Mouse (Mus musculus) adrenal gland, adult 8-10 months (tissue): ENCODE results near the gene Msln. TPM values are rescaled to one million over a fixed set of nuclear protein-coding genes. Genes with fewer than 3 reads are reported as not detected.
"Not testable (repeated sequence)": the region's sequence is repeated elsewhere in the genome, so short reads cannot be mapped to it uniquely, and the experiment has no call there.

Experiments used
- DNase-seq: peaks from one replicate; pipeline ENCODE4 v3.0.0; 2022
- total RNA-seq, 4 experiments: library from RNA; stranded (reverse); gene quantifications; 2 replicates each; pipeline ENCODE4 v1.2.4; 2022

Gene Msln
- total RNA-seq, 4 experiments from 2014 or later: 4.8 to 7.1 (median 6.0) TPM

- DNase-seq: no peak
Observed at GRCm38 (mm10) chr17:25769331-25769730, 15.2 kb upstream of the Msln start.

DNA sequence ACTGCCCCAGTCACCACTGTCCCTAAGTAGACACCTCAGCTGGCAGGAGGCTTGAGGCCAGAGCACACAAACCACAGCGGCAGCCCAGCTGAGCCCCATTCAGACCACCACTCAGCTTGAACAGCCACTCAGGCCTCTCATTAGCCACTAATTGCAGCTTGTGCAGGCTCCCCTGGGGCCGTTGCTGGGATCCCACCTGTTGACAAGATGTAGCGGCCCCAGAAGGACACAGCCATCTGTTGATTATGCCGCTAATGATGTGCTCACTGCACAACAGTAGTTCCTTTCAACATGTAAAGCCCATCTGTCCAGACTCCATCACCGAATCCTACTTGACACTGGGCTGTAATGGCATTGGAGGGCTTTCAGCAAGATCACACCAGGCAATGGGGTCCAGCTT lies 11.7 kb upstream of the Msln start:
- no peak for DNase-seq

GRCm38 (mm10) chr17:25762591-25762990 lies 8.4 kb upstream of the Msln start:
- no peak for DNase-seq

GRCm38 (mm10) chr17:25761561-25761970 lies 7.4 kb upstream of the Msln start:
- no peak for DNase-seq

GRCm38 (mm10) chr17:25760148-25760547 lies 6.0 kb upstream of the Msln start:
- no peak for DNase-seq

DNA sequence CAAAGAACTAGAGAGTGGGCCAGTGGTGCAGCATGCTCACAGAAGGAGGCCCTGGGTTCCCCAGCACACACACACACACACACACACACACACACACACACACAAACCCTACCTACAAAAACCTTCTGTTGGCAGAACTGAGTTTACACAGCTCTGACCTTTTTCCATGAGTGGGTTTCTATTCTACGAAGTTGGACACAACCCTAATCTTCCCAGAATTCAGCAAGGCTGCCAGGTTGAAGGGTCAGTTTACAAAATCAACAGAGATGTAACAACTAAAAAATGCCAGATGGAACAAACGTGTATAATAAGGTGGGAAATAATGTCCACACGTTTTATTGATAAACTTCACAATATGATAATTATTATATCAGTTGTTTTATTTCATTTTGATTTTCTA lies 3.5 kb upstream of the Msln start:
- no peak for DNase-seq

DNA sequence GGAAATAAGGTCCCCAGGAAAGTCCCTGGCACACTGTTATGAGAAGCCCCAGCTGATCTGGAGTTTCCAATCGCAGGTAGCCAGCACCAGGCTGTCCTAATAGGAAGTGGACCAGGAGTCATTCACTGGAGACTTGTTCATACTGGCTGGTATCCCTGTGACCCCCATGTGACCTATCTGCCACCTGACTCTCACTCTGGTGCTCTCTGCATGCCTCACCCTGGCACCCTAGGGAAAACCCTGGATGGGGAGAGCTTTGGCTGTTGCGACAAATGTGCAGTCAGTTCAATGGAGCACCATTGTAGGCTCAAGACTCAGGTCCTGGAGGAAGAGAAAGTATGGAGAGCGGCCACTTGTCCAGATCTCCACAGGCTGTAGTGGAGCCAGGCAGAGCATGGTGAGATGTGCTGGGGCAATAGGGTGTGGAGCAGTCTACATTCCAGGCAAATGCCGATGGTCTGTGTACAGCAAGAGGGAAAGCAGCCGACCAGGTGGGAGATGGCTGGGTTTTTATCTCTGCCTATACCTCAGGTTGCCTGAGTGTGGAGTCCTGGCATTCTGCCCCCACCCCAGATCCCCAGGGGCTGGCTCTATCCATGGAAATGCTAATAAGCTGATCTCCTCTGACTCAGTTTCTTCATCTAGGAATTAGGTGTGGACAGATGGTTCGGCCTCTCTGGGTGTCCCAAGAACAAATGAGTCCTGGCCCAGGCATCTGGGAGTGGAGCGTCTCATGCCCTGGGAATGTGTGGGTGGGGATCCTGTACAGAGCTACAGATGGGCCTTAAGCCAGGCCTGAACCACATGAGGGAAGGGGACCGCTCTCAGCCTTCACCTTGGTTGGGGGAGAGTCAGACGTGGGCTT lies 2.4 kb upstream of the Msln start:
- DNase-seq: no peak

DNA sequence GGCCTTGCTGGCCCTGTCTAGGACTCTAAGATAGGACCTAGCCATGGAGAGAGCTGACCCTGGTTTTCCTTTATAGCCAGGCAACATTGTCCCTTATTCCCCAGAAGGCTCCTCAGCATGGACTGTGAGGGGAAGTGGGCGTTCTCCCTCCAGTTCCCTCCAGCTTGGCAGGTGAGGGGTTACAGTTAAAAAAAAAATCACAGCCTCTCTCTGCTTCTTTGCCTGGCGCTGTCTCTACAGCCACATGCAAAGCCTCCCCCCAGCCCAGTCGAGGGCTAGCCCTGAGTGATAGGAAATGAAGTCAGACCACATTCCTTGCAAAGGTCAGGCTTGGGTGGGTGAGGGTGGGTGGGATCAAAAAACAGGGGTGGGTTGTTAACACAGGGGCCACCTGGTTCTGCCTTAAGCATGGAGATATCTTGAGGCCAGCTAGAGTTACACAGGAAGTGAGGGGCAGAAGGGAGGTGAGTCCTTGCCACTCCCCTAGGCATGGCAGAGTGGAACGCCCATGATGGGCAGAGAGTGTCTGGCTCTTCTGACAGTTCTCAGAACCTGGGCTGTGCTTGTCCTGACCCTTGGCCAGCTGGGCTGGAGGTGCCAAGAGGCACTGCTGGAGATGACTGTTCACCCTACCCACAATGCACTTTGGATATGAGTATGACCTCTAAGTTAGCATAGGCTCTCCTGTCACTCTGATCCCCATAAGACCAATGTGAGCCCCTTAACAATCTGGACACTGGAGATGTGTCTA lies 1.6 kb upstream of the Msln start:
- no peak for DNase-seq

GRCm38 (mm10) chr17:25755086-25755485 lies 908 bp upstream of the Msln start:
- no peak for DNase-seq

DNA sequence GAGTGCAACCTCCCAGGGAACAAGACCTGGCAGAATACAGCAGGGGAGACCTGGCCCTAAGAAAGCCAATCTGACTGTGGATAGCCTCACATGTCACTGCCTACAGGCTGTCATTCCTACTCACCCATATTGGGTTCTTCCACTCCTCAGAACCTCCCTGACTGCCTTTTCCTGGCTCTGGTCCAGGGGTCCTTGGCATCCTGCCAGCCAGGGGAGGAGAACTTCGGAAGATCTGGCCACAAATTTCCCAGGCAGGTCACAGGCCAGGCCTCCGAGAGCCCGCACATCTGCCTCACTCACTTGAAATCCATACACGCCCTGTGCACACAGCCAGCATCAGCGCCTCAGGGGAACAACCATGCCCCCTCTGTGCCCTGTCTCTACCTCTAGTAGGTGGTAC lies 2.7 kb downstream of the Msln start:
- DNase-seq: peak; percentile 53

GRCm38 (mm10) chr17:25749314-25749713 lies 4.9 kb downstream of the Msln start:
- DNase-seq: no peak

DNA sequence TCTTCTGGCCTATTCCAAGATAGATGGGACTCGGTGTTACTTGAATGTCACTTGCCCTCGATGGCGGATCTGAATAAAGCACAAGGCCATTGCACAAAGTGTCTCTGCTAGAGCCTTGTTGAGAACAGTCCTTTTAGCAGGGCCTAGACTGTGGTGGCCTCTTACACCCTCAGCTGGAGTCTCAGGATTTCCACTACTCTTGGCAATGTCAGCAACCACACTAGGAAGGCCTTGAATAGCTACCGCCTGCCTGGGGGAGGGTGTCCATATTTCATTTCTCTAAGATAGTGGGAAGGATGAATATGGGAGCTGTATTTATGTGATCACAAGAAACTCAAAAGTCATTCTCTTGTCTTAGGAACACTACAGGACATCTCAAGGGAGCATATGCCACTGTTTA lies 5.9 kb downstream of the Msln start:
- peak; percentile 39 for DNase-seq

- peak; percentile 47 for DNase-seq
Observed at GRCm38 (mm10) chr17:25744311-25744710, 9.9 kb downstream of the Msln start.

DNA sequence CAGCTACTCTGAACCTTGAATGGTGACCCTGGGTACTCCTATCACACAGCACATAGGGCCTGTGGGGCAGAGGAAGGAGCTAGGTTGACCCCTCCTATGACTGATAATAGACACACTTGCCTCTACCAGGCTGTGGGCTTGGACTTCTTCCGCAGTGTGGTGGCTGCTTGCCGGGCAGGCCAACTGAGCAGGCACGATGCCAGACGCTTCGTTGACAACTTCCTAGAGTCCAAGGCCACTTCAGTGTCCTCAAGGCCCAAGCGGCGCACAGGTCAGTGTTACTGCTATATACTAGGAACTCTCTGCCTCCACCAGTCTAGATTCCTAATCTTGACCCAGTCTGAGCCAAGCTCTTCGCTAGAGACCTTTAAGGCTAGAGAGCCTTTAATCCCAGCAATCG lies 10.3 kb downstream of the Msln start:
- peak; percentile 75 for DNase-seq

- not testable (repeated sequence) for DNase-seq
Observed at GRCm38 (mm10) chr17:25741471-25741870, 12.7 kb downstream of the Msln start.

DNA sequence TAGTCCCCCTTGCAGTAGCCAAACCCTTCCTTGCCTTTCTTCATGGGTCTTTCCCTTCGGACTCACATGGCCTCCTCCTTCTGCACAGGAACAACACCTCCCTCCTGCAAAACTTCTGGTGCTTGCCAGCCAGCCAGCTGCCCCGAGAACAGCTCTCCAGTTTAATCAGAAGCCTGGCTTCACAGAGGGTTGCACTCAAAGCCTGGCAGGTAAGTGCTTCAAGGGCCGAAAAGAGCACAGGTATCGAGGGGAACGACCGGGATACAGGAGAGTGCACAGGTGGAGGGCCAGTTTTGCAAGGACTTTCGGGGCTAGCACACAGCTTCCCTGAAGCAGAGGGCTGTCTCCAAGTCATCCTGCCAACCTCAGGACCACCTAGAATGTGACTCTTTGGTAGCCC lies 15.3 kb downstream of the Msln start:
- no peak for DNase-seq

DNA sequence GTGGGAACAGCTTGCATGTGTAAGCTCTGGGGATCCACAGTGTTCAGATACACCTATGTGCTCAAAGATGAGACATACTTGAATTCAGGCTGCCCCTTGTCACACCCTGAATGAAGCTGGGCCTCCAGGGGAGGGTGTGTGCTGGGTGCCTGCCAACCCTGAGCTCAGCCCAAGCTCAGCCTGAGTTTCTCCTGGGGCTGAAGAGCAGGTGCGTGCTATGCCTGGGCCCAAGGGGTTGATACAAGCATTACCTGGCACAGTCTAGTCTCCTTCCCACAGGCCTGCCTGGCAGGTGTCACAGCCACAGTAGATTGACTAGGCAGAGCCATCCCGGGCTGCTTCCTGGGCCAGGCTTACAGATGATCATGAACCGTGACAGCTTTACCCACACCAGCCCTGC lies 18.4 kb downstream of the Msln start, which contains the start of gene Mslnl:
TSS of gene Mslnl (plus strand) at position 298 of the 400 bp plus-strand sequence.
- DNase-seq: no peak

GRCm38 (mm10) chr17:25735246-25735645 lies 18.9 kb downstream of the Msln start:
- DNase-seq: peak; percentile 30

- peak; percentile 73 for DNase-seq
Observed at GRCm38 (mm10) chr17:25732082-25732481, 22.1 kb downstream of the Msln start.

DNA sequence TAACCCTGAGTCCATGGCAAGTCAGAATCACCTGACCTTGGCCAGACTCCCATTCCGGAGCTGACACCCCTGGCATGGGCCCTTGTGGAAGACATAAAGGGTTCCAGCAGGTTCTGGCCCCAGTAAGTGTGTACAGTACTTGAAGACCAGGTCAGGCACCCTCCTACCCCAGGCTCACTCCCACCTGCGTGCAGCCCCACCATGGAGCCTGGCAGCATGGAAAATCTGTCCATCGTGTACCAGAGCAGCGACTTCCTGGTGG lies 26.2 kb downstream of the Msln start:
- no peak for DNase-seq

DNA sequence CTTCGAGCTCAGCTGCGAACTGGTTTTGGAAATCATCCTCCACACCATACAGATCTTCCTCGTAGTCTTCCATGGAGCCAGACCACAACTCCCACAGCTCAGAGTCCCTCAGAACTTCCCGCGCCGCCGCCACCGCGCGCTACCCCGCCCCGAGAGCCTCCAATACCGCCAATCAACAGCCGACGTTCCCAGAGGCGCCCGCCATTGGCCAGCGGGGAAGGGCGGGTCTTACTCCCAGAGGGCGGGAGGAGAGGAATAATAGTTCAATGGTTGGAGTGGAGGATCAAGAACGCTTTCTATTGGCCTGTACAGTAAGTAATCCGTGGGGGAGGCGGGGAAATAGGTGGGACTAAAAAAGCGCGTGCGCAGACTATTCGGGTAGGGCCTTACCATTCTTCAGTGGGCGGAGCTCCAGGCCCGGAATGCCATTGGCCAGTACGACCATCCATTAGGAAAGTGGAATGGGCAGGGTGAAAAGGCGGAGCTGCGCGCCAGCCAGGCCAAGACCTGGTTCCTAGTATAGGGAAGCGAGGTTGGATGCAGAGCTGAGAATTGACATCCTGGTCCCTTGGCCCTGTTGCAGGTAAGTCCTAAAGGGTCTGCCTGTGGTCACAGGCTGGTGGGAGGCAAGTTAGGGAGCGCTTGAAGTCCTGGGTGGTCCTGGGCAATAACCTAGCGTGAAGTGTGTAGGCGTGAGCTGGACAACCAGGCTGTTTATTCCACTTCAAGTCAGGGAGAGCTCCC lies 26.7 kb downstream of the Msln start, which contains the start of the genes Chtf18 and Rpusd1:
TSS of gene Chtf18 (minus strand) at position 155 of the 744 bp plus-strand sequence.
TSS of gene Rpusd1 (plus strand) at position 406 of the 744 bp plus-strand sequence.
- peak; percentile 100 for DNase-seq

DNA sequence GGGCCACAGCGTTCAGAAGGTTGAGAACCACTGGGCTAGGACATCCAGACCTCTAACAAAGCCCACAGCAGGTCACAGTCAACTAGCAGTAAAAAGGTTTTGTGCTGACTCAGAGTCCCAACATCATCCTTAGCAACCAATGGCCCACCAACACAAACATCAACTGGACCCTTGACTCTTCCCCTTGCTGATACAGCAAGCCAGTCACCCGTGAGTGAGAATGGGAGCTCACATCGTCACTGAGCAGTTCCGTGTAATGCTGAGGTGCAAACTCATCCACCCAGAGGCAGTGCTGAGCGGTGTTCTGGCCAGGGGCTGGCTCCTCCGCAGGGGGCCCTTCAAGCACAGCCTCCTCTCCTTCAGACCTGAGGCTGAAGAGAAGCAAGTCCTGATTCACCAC lies 28.9 kb downstream of the Msln start:
- DNase-seq: no peak

DNA sequence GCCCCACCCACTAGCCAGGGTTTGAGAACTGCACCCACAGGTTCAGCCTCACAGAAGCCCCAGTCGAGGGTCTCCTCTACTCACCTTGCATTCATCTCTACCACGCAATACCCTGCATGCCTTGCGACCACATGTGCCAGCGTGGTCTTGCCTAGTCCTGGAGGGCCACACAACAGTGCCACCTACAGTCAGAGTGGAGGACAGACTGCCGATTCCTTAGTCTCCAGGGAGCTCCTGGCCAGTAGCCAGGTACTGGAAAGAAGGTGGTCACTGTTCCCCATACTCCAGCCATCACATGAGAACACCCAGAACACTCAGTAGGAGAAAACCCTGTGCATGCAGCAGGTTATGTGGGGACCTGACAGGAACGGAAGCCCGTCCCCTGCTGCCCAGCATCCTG lies 30.3 kb downstream of the Msln start:
- DNase-seq: no peak
